Comparison of ENCODE assay signal across 13 mouse cellular contexts in genomic region chr8:124795781-124796488, GRCm38 (mm10). TPM values are rescaled to one million over a fixed set of nuclear protein-coding genes. Genes with fewer than 3 reads are reported as not detected.
A peak's percentile ranks its signal among the peaks of the same experiment; 100 is the strongest.
DNase-seq lines count a peak whose midpoint lies in the region; ATAC-seq lines count a peak whose summit lies in the region.
"Had no signal": no experiment of that assay in that cellular context is flagged by ENCODE, and none has a peak within 500 bp of the region (broad histone marks: within the 10 kb centered on the region; RNA-seq: fewer than 3 reads in every experiment).

No protein-coding gene starts in this region.

- no peaks in the 10 kb centered on the region for H3K9me3 ChIP-seq in kidney, embryonic 15.5 days (replicated peaks)
- H3K9me3 ChIP-seq in forebrain, embryonic 13.5 days (replicated peaks): no peaks in the 10 kb centered on the region
- H3K9me3 ChIP-seq in hindbrain, embryonic 16.5 days (ENCODE audit: control insufficient read depth, low read length): no peaks in the 10 kb centered on the region
- H3K9me3 ChIP-seq in neural tube, embryonic 13.5 days: no peaks in the 10 kb centered on the region
- H3K9me3 ChIP-seq: liver, embryonic 13.5 days had no signal

- no peaks in the 10 kb centered on the region for H3K36me3 ChIP-seq in kidney, embryonic 15.5 days
- H3K36me3 ChIP-seq in forebrain, embryonic 13.5 days (ENCODE audit: poor library complexity, severe bottlenecking): no peaks in the 10 kb centered on the region
- peaks cover 2% of the 10 kb centered on the region; the same call in 1 of the 2 replicates for H3K36me3 ChIP-seq in hindbrain, embryonic 16.5 days (ENCODE audit: control insufficient read depth, insufficient read depth, low read length)
- 0 out of 2 replicates have a peak, but pooled peaks cover 7% of the 10 kb centered on the region for H3K36me3 ChIP-seq in neural tube, embryonic 13.5 days
- H3K36me3 ChIP-seq: liver, embryonic 13.5 days had no signal

- no peak for ATAC-seq in kidney, embryonic 15.5 days (replicated peaks; ENCODE audit: low FRiP score)
- no peak for ATAC-seq in forebrain, embryonic 13.5 days
- no peak for ATAC-seq in hindbrain, embryonic 16.5 days
- ATAC-seq in neural tube, embryonic 13.5 days (ENCODE audit: low read depth): no peak
- no peak for ATAC-seq in monocyte, adult 5-6 weeks (replicated peaks; ENCODE audit: insufficient number of reproducible peaks, low FRiP score, low TSS enrichment, poor library complexity, severe bottlenecking)

- no peak overlapping the region for H3K9ac ChIP-seq in kidney, embryonic 15.5 days
- peak overlapping the region; percentile 80; the same call in 1 of the 2 replicates for H3K9ac ChIP-seq in forebrain, embryonic 13.5 days
- peak overlapping the region; percentile 91 for H3K9ac ChIP-seq in hindbrain, embryonic 16.5 days (ENCODE audit: low read depth, low read length)
- H3K9ac ChIP-seq in neural tube, embryonic 13.5 days: peak overlapping the region; percentile 93
- H3K9ac ChIP-seq: liver, embryonic 13.5 days had no signal

- peaks cover 34% of the 10 kb centered on the region for H3K4me1 ChIP-seq in kidney, embryonic 15.5 days
- peaks cover 57% of the 10 kb centered on the region for H3K4me1 ChIP-seq in forebrain, embryonic 13.5 days
- peaks cover 36% of the 10 kb centered on the region for H3K4me1 ChIP-seq in hindbrain, embryonic 16.5 days (ENCODE audit: control insufficient read depth, insufficient read depth, low read depth, low read length)
- H3K4me1 ChIP-seq in neural tube, embryonic 13.5 days (replicated peaks): peaks cover 79% of the 10 kb centered on the region

- peak; percentile 11 for DNase-seq in kidney, adult 18-20 months
- DNase-seq in embryo, embryonic 9.5 days (ENCODE audit: extremely low spot score): no peak
- no peak for DNase-seq in cerebellum, postnatal 10 days
- DNase-seq: B cell, adult 2 months; cerebellum, adult 9-10 months; gastrocnemius, postnatal 25 days; left cerebral cortex, postnatal 4 days; liver, embryonic 13.5 days had no signal

- 64% methylated on average over 8 of the region's 8 CpGs for WGBS in kidney, embryonic 15.5 days
- 74% methylated on average over 8 of the region's 8 CpGs for WGBS in forebrain, embryonic 13.5 days
- 68% methylated on average over 8 of the region's 8 CpGs for WGBS in hindbrain, embryonic 16.5 days
- WGBS in neural tube, embryonic 13.5 days: 68% methylated on average over 8 of the region's 8 CpGs

- H3K27ac ChIP-seq in kidney, embryonic 15.5 days: no peak overlapping the region
- H3K27ac ChIP-seq in forebrain, embryonic 13.5 days: no peak overlapping the region
- no peak overlapping the region for H3K27ac ChIP-seq in hindbrain, embryonic 16.5 days (ENCODE audit: low read depth, low read length)
- H3K27ac ChIP-seq in neural tube, embryonic 13.5 days (replicated peaks): no peak overlapping the region
- H3K27ac ChIP-seq: liver, embryonic 13.5 days had no signal

- H3K4me3 ChIP-seq in kidney, embryonic 15.5 days (replicated peaks): no peak overlapping the region
- H3K4me3 ChIP-seq in forebrain, embryonic 13.5 days: peak overlapping the region; percentile 66
- H3K4me3 ChIP-seq in hindbrain, embryonic 16.5 days (ENCODE audit: low read length): peak overlapping the region; percentile 87
- peak overlapping the region; percentile 84 for H3K4me3 ChIP-seq in neural tube, embryonic 13.5 days
- H3K4me3 ChIP-seq: liver, embryonic 13.5 days had no signal

- H3K27me3 ChIP-seq in kidney, embryonic 15.5 days: peaks cover 69% of the 10 kb centered on the region
- H3K27me3 ChIP-seq in forebrain, embryonic 13.5 days: peaks cover 41% of the 10 kb centered on the region
- H3K27me3 ChIP-seq in hindbrain, embryonic 16.5 days (replicated peaks; ENCODE audit: control insufficient read depth, insufficient read depth, low read length): no peaks in the 10 kb centered on the region; the same call in 1 of the 2 replicates
- H3K27me3 ChIP-seq in neural tube, embryonic 13.5 days: peaks cover 29% of the 10 kb centered on the region

- H3K4me2 ChIP-seq in kidney, embryonic 15.5 days: no peak overlapping the region
- H3K4me2 ChIP-seq in forebrain, embryonic 13.5 days: peak overlapping the region; percentile 90
- H3K4me2 ChIP-seq in hindbrain, embryonic 16.5 days (ENCODE audit: low read length): peak overlapping the region; percentile 93
- peak overlapping the region; percentile 89 for H3K4me2 ChIP-seq in neural tube, embryonic 13.5 days
- H3K4me2 ChIP-seq: liver, embryonic 13.5 days had no signal

RNA-seq across cellular contexts. Expression of gene Trim67, which starts 3.0 kb away (rescaled TPM):
- polyA plus RNA-seq in kidney, embryonic 15.5 days (2015; fragmentation: Nextera tagmentation; extraction: Ambion mirVana): 0.10 and 0.36 TPM in 2 replicates
- 9.4 and 9.8 TPM in 2 replicates for polyA plus RNA-seq in forebrain, embryonic 13.5 days (2015; fragmentation: Nextera tagmentation; extraction: Ambion mirVana)
- polyA plus RNA-seq in hindbrain, embryonic 16.5 days (2015; fragmentation: Nextera tagmentation; extraction: Ambion mirVana): 25.9 and 27.0 TPM in 2 replicates
- polyA plus RNA-seq in neural tube, embryonic 13.5 days (2015; fragmentation: Nextera tagmentation; extraction: Ambion mirVana): 21.1 TPM in 2 replicates
- not detected in 3 replicates for total RNA-seq in monocyte, adult 5-6 weeks (2017)

RNA-seq across cellular contexts. Expression of gene Fam89a, which starts 44.3 kb away (rescaled TPM):
- polyA plus RNA-seq in kidney, embryonic 15.5 days (2015; fragmentation: Nextera tagmentation; extraction: Ambion mirVana): 4.9 TPM in 2 replicates
- polyA plus RNA-seq in forebrain, embryonic 13.5 days (2015; fragmentation: Nextera tagmentation; extraction: Ambion mirVana): 0.34 and 0.36 TPM in 2 replicates
- 0.90 and 1.9 TPM in 2 replicates for polyA plus RNA-seq in hindbrain, embryonic 16.5 days (2015; fragmentation: Nextera tagmentation; extraction: Ambion mirVana)
- polyA plus RNA-seq in neural tube, embryonic 13.5 days (2015; fragmentation: Nextera tagmentation; extraction: Ambion mirVana): 12.1 and 15.9 TPM in 2 replicates
- total RNA-seq in monocyte, adult 5-6 weeks (2017): 0.95 to 1.1 TPM in 2 of 3 replicates, not detected in the other
